ENCODE assay signal across 18 mouse cellular contexts in genomic region chr11:118393991-118394390, GRCm38 (mm10). TPM values are rescaled to one million over a fixed set of nuclear protein-coding genes. Genes with fewer than 3 reads are reported as not detected.
"Had no signal": no experiment of that assay in that cellular context is flagged by ENCODE, and none has a peak within 500 bp of the region (broad histone marks: within the 10 kb centered on the region; RNA-seq: fewer than 3 reads in every experiment).

No protein-coding gene starts in this region.

- H3K27me3 ChIP-seq: limb, embryonic 13.5 days; neural tube, embryonic 15.5 days had no signal

- DNase-seq: kidney, adult 9 months; kidney, postnatal 14 days; left cerebral cortex, postnatal 4 days; lung, adult 18-20 months; lung, postnatal 36 days; midbrain, embryonic 14.5 days; retina, postnatal 1 day; right cerebral cortex, postnatal 25 days had no signal

- H3K9me3 ChIP-seq: midbrain, embryonic 10.5 days; neural tube, embryonic 15.5 days had no signal

- H3K4me3 ChIP-seq: limb, embryonic 13.5 days; midbrain, embryonic 10.5 days; myocyte; neural tube, embryonic 15.5 days had no signal

- H3K27ac ChIP-seq: limb, embryonic 13.5 days; liver, embryonic 14.5 days; midbrain, embryonic 10.5 days; stomach, postnatal 0 days had no signal

- H3K9ac ChIP-seq: limb, embryonic 13.5 days; liver, embryonic 14.5 days; neural tube, embryonic 15.5 days had no signal

- H3K4me2 ChIP-seq: limb, embryonic 13.5 days; neural tube, embryonic 15.5 days had no signal

- H3K36me3 ChIP-seq: midbrain, embryonic 10.5 days had no signal

- H3K4me1 ChIP-seq: midbrain, embryonic 10.5 days had no signal

RNA-seq across cellular contexts. Expression of gene C1qtnf1, which starts 34.0 kb away (rescaled TPM):
- total RNA-seq: megakaryocyte progenitor cell, adult 5-6 weeks had no signal

RNA-seq across cellular contexts. Expression of gene Cep295nl, which starts 51.7 kb away (rescaled TPM):
- total RNA-seq: liver, adult 2 months; megakaryocyte progenitor cell, adult 5-6 weeks had no signal
- polyA plus RNA-seq: large intestine, adult 2 months; liver, adult 2 months; small intestine, adult 2 months had no signal
